Mouse (Mus musculus): ENCODE data around the gene Mecr. TPM values are rescaled to one million over a fixed set of nuclear protein-coding genes. Genes with fewer than 3 reads are reported as not detected.

The Mecr gene
- polyA plus RNA-seq, 1 experiment from 2014 or later: 40.4 TPM

Other genes starting within 250 kb of the Mecr start
- 47.1 and 57.7 TPM in 2 replicates for gene Ptpru, start 5.2 kb upstream of the Mecr start, polyA plus RNA-seq (2016; fragmentation: Nextera tagmentation; extraction: Ambion mirVana)
- 193 and 199 TPM in 2 replicates for gene Srsf4, start 30.1 kb downstream of the Mecr start, polyA plus RNA-seq (2016; fragmentation: Nextera tagmentation; extraction: Ambion mirVana)
- 0.24 and 0.50 TPM in 2 replicates for gene Tmem200b, start 78.3 kb downstream of the Mecr start, polyA plus RNA-seq (2016; fragmentation: Nextera tagmentation; extraction: Ambion mirVana)
- 0.08 TPM in 1 of 2 replicates, not detected in the other for gene Gm10300, start 231.2 kb downstream of the Mecr start, polyA plus RNA-seq (2016; fragmentation: Nextera tagmentation; extraction: Ambion mirVana)
- gene Epb41, start 231.9 kb downstream of the Mecr start, polyA plus RNA-seq (2016; fragmentation: Nextera tagmentation; extraction: Ambion mirVana): 136 and 158 TPM in 2 replicates

Measured in forebrain, embryonic 12.5 days (tissue).